Mouse (Mus musculus) myocyte (in vitro differentiated cells): ENCODE data around the gene H2-T3.

Experiments used
- MYOD1 ChIP-seq, 3 experiments: IDR thresholded peaks; one replicate each; pipeline ENCODE4 v1.6.1; 2011; ENCODE audit warnings: control low read depth in 2 of 3, low read depth in 2 of 3, mild to moderate bottlenecking in 2 of 3, moderate library complexity in 1 of 3; ENCODE audit not compliant: insufficient read length in 2 of 3, control insufficient read depth in 1 of 3
- POLR2A ChIP-seq: IDR thresholded peaks from one replicate; pipeline ENCODE4 v1.6.1; 2011; ENCODE audit warnings: low read depth, mild to moderate bottlenecking, control low read depth, moderate library complexity; ENCODE audit not compliant: insufficient read length
- POLR2AphosphoS2 ChIP-seq: IDR thresholded peaks from one replicate; pipeline ENCODE4 v1.6.1; 2011; ENCODE audit warnings: low read depth, control low read depth; ENCODE audit not compliant: insufficient read length

DNA sequence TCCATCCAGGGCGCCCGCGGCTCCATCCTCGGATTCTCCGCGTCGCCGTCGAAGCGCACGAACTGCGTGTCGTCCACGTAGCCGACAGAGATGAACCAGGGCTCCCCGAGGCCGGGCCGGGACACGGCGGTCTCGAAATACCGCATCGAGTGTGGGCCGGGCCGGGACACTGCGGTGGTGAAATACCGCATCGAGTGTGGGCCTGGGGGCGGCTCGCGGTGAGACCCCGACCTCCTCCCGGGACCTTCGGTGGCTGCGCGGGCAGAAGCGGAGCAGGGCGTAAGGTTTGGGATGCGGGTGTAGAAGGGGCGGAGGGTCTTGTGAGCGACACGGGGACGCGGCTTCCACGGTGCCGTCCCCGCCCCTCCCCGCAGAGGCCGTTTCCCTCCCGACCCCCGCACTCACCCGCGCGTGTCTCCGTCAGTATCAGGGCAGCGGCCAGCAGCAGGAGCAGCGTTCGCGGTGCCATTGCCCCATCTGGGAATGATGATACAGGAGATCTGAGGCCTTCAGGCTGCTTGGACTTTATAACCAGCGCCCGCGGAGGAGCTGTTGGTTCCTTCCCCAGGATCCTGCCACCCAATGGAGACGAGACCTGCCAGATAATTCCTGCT, 21.9 kb downstream of the H2-T3 start, which contains the start of gene Gm8909:
- no peak for TF ChIP-seq MYOD1 (IDR thresholded peaks at IDR 0.05; ENCODE audit: control insufficient read depth in 1 of 3, insufficient read length in 2 of 3, low read depth in 2 of 3)
- no peak for TF ChIP-seq POLR2A
- TF ChIP-seq POLR2AphosphoS2 = no peak
